Mouse (Mus musculus) layer of hippocampus, adult 2 months (tissue): ENCODE data around the gene Ak1. TPM values are rescaled to one million over a fixed set of nuclear protein-coding genes. Genes with fewer than 3 reads are reported as not detected.

ENCODE experiments used
- DNase-seq, 2 experiments: peaks; one replicate each; pipeline ENCODE4 v3.0.0; 2022; ENCODE audit warnings: low spot score in 2 of 2
- H3K27ac ChIP-seq: fragments of 200-600 bp; 2 replicates; pipeline ENCODE4 v1.8.1; 2022
- H3K4me3 ChIP-seq: fragments of 200-600 bp; 2 replicates; pipeline ENCODE4 v1.8.1; 2022; ENCODE audit warnings: mild to moderate bottlenecking
- CTCF ChIP-seq: fragments of 200-600 bp; conservative IDR thresholded peaks from 2 replicates; pipeline ENCODE4 v1.8.1; 2022; ENCODE audit warnings: antibody characterized with exemption, mild to moderate bottlenecking, moderate library complexity
- total RNA-seq, 2 experiments: library from RNA; stranded (reverse); gene quantifications; 2 replicates each; pipeline ENCODE4 v1.2.3; 2021

Ak1 gene
- total RNA-seq, 2 experiments from 2014 or later = 120 to 123 TPM

DNA sequence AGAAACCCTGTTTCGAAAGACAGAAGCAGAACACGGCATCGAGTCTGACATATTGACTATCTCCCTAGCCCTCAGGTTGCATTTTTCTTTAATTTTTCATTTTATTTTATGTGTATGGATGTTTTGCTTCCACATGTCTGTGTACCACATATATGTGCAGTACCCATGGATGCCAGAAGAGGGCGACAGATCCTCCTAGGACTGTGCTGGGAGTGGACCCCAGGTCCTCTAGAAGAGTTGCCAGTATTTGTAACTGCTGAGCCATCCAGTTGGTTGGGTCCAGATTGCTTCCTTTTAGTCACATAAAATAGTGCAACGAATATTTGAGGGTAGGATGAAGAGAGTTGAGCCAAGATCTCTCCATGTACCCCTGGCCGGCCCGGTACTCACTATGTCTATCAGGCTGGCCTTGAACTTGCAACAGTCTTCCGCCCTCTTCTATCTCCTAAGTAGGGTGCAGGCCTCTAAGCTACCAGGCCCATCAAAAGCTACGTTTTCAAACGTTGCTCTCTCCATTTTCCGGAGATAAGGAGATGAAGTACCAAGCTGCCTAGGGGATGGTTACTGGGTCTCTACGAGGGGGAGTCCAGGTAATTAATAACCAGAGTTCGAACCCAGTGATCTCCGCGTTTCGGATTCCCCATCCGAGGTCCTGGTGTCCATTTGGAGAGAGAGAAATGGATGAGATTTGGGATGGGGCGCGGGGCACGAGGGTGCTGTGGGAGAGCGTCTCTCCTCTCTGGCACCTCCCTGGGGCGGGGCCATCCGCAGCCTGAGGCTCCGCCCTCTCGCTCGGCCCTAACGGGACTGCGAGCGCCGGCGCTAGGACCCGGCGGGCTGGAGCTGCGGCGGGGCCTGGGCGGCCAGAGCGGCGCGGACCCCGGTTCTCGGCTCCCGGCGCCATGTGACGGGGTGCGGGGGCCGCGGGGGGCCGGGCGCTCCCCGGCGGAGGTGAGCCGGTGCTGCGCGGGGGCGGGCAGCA, 15.1 kb upstream of the Ak1 start:
- H3K4me3 ChIP-seq = peak overlapping the region; percentile 68
- DNase-seq = peak; percentile 81 to 82
- peak overlapping the region; percentile 96 for H3K27ac ChIP-seq
- peak; percentile 81 for TF ChIP-seq CTCF

DNA sequence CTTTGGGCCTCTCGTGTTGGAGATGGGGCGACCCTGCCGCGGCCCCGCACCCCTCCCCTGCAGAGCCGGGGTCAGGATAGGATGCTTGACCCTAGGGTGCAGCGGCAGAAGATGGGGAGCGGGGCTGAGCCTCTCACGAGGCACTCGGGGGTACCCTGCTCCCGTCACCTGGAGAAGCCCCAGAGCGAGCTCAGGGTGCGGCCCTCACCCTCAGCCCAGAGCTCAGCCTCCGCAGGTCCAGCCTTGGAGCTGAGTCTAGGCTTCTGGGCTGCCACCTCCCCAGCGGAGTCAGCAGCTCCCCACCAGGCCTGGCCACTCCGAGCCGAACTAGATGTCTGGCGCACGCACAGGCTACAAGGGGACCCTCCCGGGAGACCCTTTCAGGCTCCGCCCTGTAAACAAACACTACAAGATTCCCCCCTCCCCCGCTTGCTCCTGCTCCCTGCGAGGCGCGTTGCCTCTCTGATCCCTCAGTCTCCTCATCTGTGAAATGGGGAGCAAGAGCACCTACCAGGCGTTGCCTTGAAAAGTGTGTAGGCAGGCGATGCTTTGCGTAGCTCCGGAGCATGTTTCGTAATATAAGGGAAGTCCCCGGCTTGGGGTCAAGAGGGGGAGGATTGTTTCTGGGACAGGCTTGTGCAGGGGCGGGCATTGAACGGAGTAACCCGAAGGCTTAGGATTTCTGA, 14.2 kb upstream of the Ak1 start:
- Histone ChIP-seq H3K27ac (peak overlapping the region; percentile 96), H3K4me3 (peak overlapping the region; percentile 68)
- DNase-seq = no peak
- no peak for TF ChIP-seq CTCF

- no peak for DNase-seq
- peak overlapping the region; percentile 96 for H3K27ac ChIP-seq
- H3K4me3 ChIP-seq = peak overlapping the region; percentile 68
- TF ChIP-seq CTCF = peak; percentile 28
These were observed 13.3 kb upstream of the Ak1 start for GRCm38 (mm10) chr2:32608141-32608777.

DNA sequence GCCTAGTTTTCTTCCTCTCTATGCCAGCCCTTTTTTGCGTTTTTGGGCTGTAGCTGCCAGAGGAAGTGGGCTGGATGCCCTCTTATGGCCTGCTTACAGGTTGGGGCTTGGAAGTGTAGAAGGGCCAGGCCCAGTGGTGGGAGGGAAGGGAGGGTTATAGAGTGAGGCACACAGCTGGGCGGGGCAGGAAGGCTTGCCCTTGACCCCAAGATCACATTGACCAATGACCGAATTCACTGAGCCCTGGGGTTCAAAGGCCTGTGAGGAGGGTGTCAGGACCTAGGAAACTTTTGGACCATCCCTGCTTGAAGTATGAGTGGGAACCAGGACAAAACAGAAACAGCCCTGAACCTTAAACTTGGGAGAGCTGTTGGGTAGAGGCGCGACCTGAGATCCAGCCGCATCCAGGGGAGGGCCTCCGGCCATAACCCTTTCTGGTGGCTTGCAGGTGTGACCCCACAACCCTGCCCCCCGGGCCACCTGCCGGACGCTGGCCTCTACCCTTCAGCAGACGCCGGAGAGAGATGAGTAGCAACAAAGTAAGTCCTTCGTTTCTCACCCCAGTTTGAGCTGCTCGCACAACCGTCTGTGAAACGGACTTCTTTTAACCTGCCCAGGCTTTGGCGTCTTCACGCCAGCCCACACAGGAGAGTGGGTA, 12.7 kb upstream of the Ak1 start:
- Histone ChIP-seq H3K4me3 (peak overlapping the region; percentile 68), H3K27ac (peak overlapping the region; percentile 96)
- no peak for DNase-seq
- no peak for TF ChIP-seq CTCF

DNA sequence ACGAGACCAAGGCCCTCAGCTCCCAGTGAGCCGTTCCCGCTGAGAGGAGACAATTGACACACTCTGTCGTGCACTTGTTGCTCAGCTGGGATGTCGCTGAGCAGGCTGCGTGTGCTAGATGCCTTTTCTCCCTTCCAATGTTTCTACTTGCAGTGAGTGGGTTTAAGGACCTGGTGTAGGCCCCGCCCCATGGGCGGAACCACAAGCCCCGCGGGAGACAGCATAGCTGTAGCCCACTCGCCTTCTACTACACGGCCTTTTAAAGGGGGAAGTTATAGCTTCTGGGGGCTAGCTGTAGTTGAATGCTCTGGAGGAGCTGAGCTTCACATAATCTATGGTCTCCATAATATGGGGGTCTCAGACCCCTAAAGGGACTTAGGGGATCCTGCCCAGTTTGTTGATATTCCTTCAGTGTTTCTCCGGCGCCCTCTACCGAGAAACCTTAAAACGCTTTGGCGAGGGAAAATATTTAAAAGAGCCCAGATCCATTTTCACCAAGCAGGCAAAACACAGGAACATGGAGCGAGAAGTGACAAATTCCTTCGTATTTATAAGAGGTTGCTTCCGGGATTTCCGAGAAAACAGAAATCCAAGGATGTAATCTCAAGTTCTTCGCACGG, 10.8 kb upstream of the Ak1 start:
- peak in 1 of 2 experiments; percentile 48 for DNase-seq
- Histone ChIP-seq H3K4me3 (peak overlapping the region; percentile 56), H3K27ac (peak overlapping the region; percentile 40)
- peak; percentile 79 for TF ChIP-seq CTCF

- H3K4me3 ChIP-seq = no peak overlapping the region
- TF ChIP-seq CTCF = no peak
- no peak overlapping the region for H3K27ac ChIP-seq
- DNase-seq = no peak
These were observed 9.3 kb upstream of the Ak1 start for GRCm38 (mm10) chr2:32612274-32612673.

- Histone ChIP-seq H3K4me3 (no peak overlapping the region), H3K27ac (no peak overlapping the region)
- DNase-seq = no peak
- TF ChIP-seq CTCF = no peak
These were observed 4.4 kb upstream of the Ak1 start for GRCm38 (mm10) chr2:32617109-32617508.

GRCm38 (mm10) chr2:32617601-32618000, 4.0 kb upstream of the Ak1 start:
- DNase-seq = no peak
- no peak overlapping the region for H3K4me3 ChIP-seq
- H3K27ac ChIP-seq = no peak overlapping the region
- TF ChIP-seq CTCF = peak; percentile 68

DNA sequence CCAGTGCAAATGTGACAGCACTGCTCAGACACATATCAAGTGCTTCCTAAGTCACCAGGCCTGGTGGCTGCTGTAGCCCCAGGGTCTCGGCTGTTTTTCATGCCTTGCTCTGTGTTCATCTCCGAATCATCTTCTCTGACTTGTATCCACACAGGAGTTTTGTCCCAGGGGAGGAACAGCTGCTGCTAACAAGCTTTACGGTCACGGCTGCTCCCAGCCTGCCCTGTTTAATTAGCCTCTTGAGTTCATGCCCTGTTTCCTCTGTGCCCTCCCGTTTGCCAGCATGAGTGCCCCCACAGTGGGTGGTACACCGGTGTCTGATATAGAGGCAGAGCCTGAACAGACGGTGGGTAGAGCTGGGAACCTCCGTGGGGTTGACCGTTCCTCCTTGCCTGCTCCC, 3.5 kb upstream of the Ak1 start:
- no peak overlapping the region for H3K4me3 ChIP-seq
- TF ChIP-seq CTCF = no peak
- no peak overlapping the region for H3K27ac ChIP-seq
- DNase-seq = no peak

- DNase-seq = no peak
- TF ChIP-seq CTCF = no peak
- Histone ChIP-seq H3K4me3 (no peak overlapping the region), H3K27ac (peak overlapping the region; percentile 46; the same call in 1 of the 2 replicates)
These were observed 659 bp upstream of the Ak1 start for GRCm38 (mm10) chr2:32620682-32621516.

GRCm38 (mm10) chr2:32624111-32624748, 2.7 kb downstream of the Ak1 start:
- no peak for TF ChIP-seq CTCF
- DNase-seq = no peak
- H3K27ac ChIP-seq = peak overlapping the region; percentile 99
- H3K4me3 ChIP-seq = no peak overlapping the region
